Mouse (Mus musculus) megakaryocyte, adult 5-6 weeks (primary cell): ENCODE measurements at regions not wholly inside any gene's neighbourhood (a gene's known extent, or its start where the extent isn't known, plus 50 kb on each side); places are given as distances from the start of the nearest gene placed in this dataset.
"Not testable (repeated sequence)": the region's sequence is repeated elsewhere in the genome, so short reads cannot be mapped to it uniquely, and the experiment has no call there.

Source experiments
- ATAC-seq: 2 replicates; pipeline ENCODE4 v1.8.0; 2016; ENCODE audit warnings: mild to moderate bottlenecking, inconsistent platforms; ENCODE audit not compliant: poor library complexity, severe bottlenecking

- ATAC-seq: no peak
Observed at GRCm38 (mm10) chr4:84151971-84152450, 523.1 kb downstream of the Bnc2 start.

- ATAC-seq: no peak
Observed at GRCm38 (mm10) chr4:84153571-84153970, 521.5 kb downstream of the Bnc2 start.

- no peak for ATAC-seq
Observed at GRCm38 (mm10) chr4:84157911-84158647, 517.0 kb downstream of the Bnc2 start.

GRCm38 (mm10) chr4:84163362-84163761 lies 511.7 kb downstream of the Bnc2 start:
- ATAC-seq: no peak

- no peak for ATAC-seq
Observed at GRCm38 (mm10) chr4:84165256-84165655, 509.8 kb downstream of the Bnc2 start.

- no peak for ATAC-seq
Observed at GRCm38 (mm10) chr4:84172841-84173240, 502.2 kb downstream of the Bnc2 start.

GRCm38 (mm10) chr4:84173441-84173840 lies 501.6 kb downstream of the Bnc2 start:
- ATAC-seq: no peak

GRCm38 (mm10) chr4:84176457-84176856 lies 498.6 kb downstream of the Bnc2 start:
- not testable (repeated sequence) for ATAC-seq

- ATAC-seq: no peak
Observed at GRCm38 (mm10) chr4:84177827-84178226, 497.2 kb downstream of the Bnc2 start.

- no peak for ATAC-seq
Observed at GRCm38 (mm10) chr4:84184436-84184835, 490.6 kb downstream of the Bnc2 start.

GRCm38 (mm10) chr4:84184844-84185243 lies 490.2 kb downstream of the Bnc2 start:
- no peak for ATAC-seq

- no peak for ATAC-seq
Observed at GRCm38 (mm10) chr4:84189315-84189714, 485.8 kb downstream of the Bnc2 start.

- no peak for ATAC-seq
Observed at GRCm38 (mm10) chr4:84191303-84191702, 483.8 kb downstream of the Bnc2 start.

GRCm38 (mm10) chr4:84192301-84192700 lies 482.8 kb downstream of the Bnc2 start:
- ATAC-seq: no peak

- ATAC-seq: no peak
Observed at GRCm38 (mm10) chr4:84196732-84197131, 478.3 kb downstream of the Bnc2 start.

- ATAC-seq: no peak
Observed at GRCm38 (mm10) chr4:84198176-84198575, 476.9 kb downstream of the Bnc2 start.

- ATAC-seq: no peak
Observed at GRCm38 (mm10) chr4:84199181-84199656, 475.9 kb downstream of the Bnc2 start.

- ATAC-seq: no peak
Observed at GRCm38 (mm10) chr4:84201001-84201400, 474.1 kb downstream of the Bnc2 start.

GRCm38 (mm10) chr4:84202231-84202630 lies 472.8 kb downstream of the Bnc2 start:
- no peak for ATAC-seq

- ATAC-seq: no peak
Observed at GRCm38 (mm10) chr4:84203680-84204079, 471.4 kb downstream of the Bnc2 start.

- ATAC-seq: no peak
Observed at GRCm38 (mm10) chr4:84204777-84205176, 470.3 kb downstream of the Bnc2 start.

GRCm38 (mm10) chr4:84208175-84208574 lies 466.9 kb downstream of the Bnc2 start:
- no peak for ATAC-seq

- no peak for ATAC-seq
Observed at GRCm38 (mm10) chr4:84209538-84209937, 465.5 kb downstream of the Bnc2 start.
